Mouse (Mus musculus): ENCODE measurements around the gene Kif5c.

Gene Kif5c

DNA sequence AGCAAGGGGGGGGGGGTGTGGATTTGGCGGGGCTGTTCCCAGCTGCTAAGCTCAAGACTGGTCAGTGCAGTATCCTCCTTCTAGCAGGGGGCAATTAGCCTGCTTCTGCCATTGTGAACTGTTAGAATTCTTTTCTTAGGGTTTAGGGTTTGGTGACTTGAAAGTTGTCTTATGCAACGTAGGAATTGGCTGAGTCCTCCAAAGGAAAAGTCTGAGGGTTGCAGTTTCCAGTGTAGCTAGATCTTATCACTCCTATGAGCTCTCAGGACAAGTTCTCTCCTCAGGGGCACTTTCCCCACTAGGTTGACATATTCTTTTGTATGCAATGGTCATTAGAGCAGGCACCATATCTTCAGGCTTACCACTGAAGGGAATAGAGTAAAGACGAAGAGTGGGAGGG lies 169.5 kb downstream of the Kif5c start:
- in situ Hi-C loops (cut with MboI; ENCODE audit: low pct_unique_long_range_greater_than_20kb in 1 of 2, low sequenced_read_pairs in 2 of 2, unreplicated experiment in 1 of 2) = no loop called here

DNA sequence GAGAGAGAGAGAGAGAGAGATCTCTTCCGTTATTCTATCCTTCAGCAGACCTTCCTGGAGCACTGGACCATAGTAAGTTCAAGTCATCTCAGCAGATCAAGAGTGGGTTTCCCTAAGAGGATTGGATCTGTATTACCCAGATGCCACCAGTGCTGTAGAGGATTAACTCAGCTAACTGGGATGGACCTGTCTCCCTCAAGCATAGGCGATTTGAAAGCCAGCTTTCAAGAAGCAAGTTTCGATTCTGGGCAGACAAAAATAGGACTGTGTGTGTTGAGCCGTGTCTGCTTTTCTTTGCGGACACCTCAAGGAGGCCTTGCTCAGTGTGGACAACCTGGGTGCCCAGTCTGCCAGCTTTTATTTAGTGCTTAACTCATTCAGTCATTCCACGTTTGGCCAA lies 170.0 kb downstream of the Kif5c start:
- in situ Hi-C loops (cut with MboI; ENCODE audit: low pct_unique_long_range_greater_than_20kb in 1 of 2, low sequenced_read_pairs in 2 of 2, unreplicated experiment in 1 of 2) = no loop called here

DNA sequence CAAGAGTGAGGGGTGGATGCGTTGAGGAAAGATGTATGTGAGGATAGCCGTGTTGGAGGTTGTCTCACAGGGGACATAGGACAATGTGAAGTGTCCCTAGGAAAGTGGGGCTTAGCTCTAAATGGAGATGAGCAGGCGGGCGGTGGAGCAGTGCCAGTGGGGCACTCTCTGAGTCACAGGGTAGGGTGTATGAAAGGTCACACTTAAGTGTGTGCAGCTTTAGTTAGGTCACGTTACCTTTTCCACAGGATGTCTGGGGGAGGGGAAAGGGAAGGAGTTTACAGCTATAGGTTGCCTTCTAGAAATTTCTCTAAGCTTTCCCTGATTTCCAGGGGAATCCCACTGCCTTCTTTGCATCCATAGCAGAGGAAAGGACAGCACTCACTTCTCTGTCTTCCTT lies 170.4 kb downstream of the Kif5c start:
- in situ Hi-C loops (cut with MboI; ENCODE audit: low pct_unique_long_range_greater_than_20kb in 1 of 2, low sequenced_read_pairs in 2 of 2, unreplicated experiment in 1 of 2) = no loop called here

DNA sequence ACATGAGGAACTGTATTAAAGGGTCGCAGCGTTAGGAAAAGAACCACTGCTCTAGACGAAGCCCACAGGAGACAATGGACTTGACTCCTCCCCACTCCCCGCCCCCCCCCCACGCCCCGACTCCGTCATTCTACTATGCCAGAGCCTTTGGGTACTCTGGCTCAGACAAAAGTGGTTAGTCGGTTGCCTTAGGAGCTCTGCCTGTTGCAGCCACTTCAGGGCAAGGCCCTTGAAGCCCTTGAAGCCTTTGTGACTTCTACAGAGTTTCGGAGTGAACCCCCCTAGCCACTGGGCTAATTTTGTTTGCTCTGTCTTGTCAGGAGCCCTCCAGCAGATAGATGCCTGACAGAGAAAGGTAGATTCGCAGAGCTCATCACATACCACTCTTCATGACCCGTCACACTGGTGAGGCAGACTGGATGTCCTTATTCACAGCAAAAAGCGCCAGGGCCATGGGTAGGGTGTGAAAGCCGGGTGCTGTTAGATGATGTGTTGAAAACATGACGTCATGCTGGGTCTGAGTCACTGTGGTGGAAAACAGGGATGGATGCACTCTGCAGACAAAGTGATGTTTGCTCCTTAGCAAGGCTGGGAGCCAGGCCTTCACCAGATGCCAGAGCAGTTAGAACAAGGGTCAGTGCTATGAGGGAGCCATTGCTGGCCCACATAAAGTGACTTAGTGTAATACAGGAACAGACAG lies 178.5 kb downstream of the Kif5c start:
- in situ Hi-C loops (cut with MboI; ENCODE audit: low pct_unique_long_range_greater_than_20kb in 1 of 2, low sequenced_read_pairs in 2 of 2, unreplicated experiment in 1 of 2) = no loop called here

DNA sequence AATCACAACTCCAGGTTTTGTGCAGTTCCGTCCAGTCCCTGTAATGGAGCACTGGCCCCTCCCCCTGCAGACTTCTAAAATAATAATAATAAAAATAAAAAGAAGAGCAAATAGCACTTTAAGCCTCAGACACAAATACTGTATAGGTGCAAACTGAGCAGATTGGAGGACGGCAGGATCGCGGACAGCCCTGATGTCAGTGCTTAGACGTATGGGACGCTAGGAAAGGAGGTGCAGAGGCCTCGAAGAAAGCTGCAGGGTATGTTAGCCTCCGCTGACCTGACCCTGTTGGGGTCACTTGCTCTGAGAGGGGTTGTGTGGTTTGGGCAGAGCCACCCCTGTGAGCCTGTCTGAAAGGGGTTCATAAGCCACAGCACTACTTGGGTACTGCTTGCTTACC lies 185.3 kb downstream of the Kif5c start:
- in situ Hi-C loops (cut with MboI; ENCODE audit: low pct_unique_long_range_greater_than_20kb in 1 of 2, low sequenced_read_pairs in 2 of 2, unreplicated experiment in 1 of 2) = no loop called here

DNA sequence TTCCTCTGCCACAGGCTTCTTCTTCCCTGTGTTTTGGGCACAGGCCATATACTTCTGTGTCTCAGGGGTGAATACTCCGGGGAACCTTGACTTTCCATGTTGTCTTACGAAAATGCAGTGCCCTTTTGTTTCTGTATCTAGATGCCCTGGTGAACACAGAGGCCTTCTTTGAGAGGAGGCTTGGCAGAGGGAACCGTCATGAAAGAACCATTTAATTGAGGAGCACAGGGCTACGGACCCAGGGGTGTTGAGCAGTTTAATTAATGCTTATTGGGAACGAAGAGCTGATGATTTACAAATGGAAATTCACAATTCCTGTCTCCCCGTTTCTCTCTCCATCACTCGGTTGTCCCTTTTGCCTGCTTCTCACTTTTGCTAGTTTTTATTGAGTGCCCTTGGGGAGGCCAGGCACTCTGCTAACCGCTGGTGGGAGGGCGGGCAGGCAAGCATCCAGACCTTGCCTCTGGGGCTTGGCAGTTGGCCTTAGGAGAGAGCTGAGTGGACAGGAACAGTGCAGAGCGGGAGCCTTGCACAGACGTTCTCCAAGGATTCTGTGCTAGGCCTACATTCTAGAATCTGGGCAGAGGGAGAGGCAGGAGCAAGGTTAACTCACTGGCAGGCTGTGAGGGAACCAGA lies 186.8 kb downstream of the Kif5c start:
- in situ Hi-C loops (cut with MboI; ENCODE audit: low pct_unique_long_range_greater_than_20kb in 1 of 2, low sequenced_read_pairs in 2 of 2, unreplicated experiment in 1 of 2) = no loop called here

DNA sequence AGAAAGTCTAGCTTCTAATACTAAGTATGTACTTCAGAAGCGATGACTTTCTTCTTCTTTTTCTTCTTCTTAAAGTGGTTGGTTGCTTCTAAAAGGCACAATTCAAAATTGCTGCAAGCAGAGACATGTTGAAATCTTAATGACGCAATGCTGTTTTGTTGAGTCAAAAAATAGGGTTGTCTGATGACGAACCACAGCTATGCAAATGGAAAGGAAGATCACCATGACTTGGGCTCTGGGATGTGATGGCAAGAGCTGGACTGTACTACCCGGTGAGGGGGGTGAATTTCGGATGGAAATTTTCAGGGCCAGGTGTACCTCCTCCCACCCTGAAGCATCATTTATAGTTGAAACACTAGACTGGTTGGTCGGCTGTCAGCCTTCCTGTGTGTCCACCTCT lies 190.4 kb downstream of the Kif5c start:
- in situ Hi-C loops (cut with MboI; ENCODE audit: low pct_unique_long_range_greater_than_20kb in 1 of 2, low sequenced_read_pairs in 2 of 2, unreplicated experiment in 1 of 2) = no loop called here

DNA sequence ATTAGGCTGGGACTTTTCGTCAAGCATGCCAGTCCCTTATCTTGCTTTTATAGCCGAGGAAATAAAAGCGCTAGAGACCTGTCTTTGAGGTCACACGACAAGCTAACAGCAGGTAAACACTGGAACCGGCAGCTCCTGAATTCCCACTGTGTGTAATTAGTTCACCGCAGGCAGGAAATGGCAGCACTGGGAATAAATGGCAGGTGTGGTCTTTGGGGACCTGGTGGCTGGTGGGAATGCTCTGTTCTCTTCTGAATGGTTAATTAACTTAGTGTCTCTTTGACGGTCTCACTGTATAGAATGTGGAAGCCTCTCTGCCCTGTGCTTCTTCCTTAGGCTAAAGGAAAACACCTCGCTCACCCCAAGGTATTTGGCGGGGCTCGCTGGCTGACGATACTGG lies 192.3 kb downstream of the Kif5c start:
- in situ Hi-C loops (cut with MboI; ENCODE audit: low pct_unique_long_range_greater_than_20kb in 1 of 2, low sequenced_read_pairs in 2 of 2, unreplicated experiment in 1 of 2) = no loop called here

DNA sequence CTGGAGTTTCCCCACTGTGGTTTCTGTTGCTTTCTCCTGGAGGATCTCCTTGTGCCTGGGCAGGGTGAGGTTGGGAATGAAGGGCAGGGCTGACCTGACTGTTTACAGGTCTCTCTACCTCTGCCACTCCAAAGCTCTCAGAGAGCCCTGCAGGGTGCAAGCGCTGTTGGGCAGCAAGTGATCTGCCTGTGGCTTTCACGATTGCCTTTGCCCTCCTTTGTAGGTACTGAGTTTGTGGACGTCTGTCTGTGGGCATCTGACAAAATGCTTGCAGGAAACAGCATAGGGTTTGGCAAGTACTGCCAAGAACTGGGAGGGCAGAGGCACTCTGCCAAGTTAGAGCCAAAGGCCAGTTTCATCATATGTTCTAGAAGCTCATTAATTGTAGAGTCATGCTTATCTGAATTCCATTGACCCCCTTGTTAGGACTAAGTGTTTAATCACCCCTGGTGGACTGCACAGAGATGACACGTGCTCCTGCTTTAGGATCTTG lies 192.8 kb downstream of the Kif5c start:
- in situ Hi-C loops (cut with MboI; ENCODE audit: low pct_unique_long_range_greater_than_20kb in 1 of 2, low sequenced_read_pairs in 2 of 2, unreplicated experiment in 1 of 2) = no loop called here

DNA sequence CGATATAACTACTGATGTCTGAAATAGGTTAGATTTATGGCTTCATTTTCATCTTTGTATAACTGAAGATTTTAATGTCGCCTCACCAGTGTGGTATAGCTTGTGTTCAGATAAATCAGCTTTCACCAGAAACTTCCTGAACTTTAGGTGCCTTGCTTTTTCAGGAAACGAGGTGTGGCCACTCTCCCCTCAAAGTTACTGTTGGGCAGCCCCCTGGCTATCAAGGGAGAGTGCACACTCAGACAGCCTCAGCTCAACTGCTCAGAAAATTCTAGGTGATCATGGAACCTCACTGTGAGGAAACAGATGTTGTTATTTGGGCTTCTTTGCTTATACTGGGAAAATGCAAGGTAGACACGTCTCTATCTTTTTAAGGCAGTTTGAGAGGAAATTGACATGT lies 194.1 kb downstream of the Kif5c start:
- in situ Hi-C loops (cut with MboI; ENCODE audit: low pct_unique_long_range_greater_than_20kb in 1 of 2, low sequenced_read_pairs in 2 of 2, unreplicated experiment in 1 of 2) = no loop called here

DNA sequence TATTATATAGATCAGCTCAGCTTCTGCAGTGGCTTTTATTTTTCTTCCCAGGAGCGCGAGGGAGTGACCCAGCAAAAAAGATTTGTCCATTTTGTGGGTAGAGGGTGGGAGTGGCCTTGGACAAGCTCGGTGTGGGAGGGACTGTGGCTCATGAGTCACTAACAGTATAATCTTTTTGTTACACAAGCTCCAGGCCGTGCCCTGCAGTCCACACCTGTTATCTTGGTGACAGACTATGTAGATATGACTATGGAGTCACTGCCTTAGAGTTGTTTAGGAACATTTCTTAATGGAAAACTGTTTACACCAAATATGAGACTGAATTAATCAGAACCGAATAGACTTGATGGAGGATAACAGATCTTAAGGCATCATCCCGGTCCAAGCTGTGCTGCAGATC lies 194.9 kb downstream of the Kif5c start:
- in situ Hi-C loops (cut with MboI; ENCODE audit: low pct_unique_long_range_greater_than_20kb in 1 of 2, low sequenced_read_pairs in 2 of 2, unreplicated experiment in 1 of 2) = no loop called here

DNA sequence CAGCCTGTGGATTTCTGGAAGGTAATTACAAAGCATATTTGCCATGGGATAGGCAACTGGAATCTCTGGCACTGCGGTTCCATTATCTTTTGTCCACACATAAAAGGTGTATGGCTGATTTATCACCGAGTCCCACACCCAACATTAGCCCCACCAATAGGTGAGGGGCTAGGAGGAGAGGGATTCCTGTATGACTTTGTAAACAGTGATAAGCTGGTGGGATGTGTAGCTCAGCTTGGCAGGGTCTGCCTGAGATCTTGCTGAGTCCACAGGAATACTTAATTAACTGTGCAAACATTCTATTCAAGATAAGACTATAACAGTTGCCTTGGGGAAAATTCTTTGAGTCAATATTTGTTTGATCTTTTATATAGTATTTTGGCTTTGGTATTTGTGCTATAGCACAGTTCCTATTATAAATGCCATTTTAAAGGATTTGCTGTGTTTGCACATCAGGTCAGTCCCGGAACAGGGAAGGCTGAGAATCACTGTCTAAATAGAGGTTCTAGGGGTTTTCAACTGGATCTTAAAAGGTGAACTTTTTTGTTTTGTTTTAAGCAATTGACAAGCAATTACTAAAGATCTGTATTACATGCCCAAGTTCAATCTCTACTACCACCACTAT lies 196.7 kb downstream of the Kif5c start:
- in situ Hi-C loops (cut with MboI; ENCODE audit: low pct_unique_long_range_greater_than_20kb in 1 of 2, low sequenced_read_pairs in 2 of 2, unreplicated experiment in 1 of 2) = no loop called here

DNA sequence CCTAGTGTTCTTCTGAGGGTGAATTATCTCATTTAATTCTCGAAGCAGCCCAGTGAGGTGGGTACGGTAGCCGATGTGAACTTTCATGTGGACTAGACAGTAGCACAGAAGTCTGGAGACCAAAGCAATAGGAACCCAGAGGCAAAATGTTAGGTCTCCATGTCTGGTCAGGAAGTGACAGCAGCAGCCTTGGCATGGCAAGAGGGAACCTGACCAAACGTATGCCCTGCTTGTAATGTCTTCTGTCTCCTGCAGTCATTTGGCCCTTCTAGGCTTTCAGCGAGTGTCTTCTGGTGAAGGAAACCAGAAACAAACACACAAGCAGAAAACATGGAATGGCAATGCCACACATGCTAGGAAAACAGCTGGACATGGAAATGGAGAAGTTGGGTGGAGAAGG lies 197.5 kb downstream of the Kif5c start:
- in situ Hi-C loops (cut with MboI; ENCODE audit: low pct_unique_long_range_greater_than_20kb in 1 of 2, low sequenced_read_pairs in 2 of 2, unreplicated experiment in 1 of 2) = no loop called here

DNA sequence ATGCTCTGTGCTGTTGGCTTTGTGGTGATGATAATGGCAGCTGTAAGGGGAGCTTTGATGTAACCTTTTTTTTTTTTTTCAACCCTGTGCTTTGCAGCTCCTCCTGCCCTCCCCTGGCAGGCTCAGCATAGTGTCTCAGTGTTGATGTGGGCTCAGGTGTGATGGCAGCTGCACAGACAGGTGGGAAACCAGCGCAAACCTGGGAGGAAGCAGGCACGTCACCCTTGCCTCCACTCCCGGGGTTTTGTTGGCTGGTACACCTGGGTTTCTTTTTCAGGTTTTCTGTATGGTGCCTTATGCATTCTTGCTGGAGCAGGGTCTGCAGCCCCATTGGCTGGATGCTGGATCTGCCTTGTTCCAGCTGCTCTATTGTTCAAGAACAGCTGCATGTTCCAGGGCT lies 198.1 kb downstream of the Kif5c start:
- in situ Hi-C loops (cut with MboI; ENCODE audit: low pct_unique_long_range_greater_than_20kb in 1 of 2, low sequenced_read_pairs in 2 of 2, unreplicated experiment in 1 of 2) = no loop called here

DNA sequence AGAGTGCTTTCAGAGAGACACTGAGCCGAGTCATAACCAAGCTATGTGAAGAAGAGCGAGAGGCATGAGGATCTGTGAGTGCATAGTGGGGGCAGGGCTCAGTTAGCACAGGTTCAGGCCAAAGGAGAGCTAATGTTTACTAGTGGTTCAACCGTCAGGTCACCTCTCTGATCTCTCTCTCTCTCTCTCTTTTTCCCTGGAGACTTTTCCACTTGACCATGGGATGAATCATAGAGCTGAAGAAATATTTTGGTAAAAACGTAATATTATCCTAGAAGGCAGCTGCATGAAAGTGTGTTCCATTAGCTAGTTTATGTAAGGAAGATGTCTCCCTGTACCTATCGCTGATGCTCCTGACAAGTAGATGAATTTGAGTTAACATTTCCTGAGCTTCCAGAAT lies 199.0 kb downstream of the Kif5c start:
- in situ Hi-C loops (cut with MboI; ENCODE audit: low pct_unique_long_range_greater_than_20kb in 1 of 2, low sequenced_read_pairs in 2 of 2, unreplicated experiment in 1 of 2) = no loop called here

DNA sequence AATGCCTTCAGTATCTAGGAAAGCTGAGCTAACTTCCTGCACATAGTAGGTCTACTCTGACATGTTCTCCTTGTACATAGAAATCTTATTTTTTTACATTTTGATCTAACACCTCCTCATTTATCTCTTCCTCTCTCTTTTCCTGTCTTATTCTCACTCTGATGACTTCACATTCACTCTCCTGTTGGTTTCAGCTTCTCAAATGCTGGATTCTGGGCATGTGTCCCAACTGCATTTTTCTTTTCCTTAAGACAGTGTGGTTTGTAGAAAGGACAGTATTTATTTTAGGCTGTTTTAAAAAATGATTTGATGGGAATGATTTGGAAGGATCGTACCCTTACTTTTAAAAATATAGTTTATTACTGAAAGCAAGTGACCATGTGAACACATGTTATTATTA lies 203.2 kb downstream of the Kif5c start:
- in situ Hi-C loops (cut with MboI; ENCODE audit: low pct_unique_long_range_greater_than_20kb in 1 of 2, low sequenced_read_pairs in 2 of 2, unreplicated experiment in 1 of 2) = no loop called here

All from mouse embryonic stem cell (cell line).